ENCODE assay signal across 8 mouse cellular contexts in the genomic region with DNA sequence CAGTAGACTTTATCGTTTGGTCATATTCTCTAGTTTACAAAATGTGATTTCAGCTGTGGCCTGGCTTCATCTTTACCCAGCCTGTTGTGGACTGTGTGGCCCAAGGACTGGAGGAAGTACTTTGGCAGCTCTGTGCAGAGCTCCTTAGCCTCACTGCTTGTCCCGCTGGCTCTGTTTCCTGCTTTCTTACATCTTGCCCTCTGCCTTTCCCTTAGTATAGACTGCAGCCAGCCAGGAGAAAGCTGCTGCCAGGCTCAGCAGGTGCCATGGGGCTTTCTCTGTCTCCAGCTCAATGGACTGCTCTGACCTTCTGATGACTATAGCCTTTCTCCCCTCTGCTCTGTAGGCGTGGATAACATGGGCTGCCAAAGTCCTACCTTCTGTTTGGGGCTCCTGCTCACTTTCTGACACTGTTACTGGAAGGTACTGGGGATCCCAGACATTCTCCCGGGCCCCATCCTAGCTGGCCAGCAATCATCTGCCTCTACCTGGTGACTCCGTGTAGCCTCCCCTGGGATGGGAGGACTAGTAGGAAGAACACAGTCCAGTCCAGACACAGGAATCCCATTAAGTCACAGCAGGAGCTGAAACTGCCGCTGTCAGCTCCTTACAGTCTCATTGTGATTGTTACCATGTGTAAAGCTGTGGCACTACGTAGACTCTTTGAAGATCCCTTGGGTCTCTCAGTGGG.
DNase-seq lines count a peak whose midpoint lies in the region; ATAC-seq and TF ChIP-seq lines count a peak whose summit lies in the region.
"Had no signal": no experiment of that assay in that cellular context is flagged by ENCODE, and none has a peak within 500 bp of the region (broad histone marks: within the 10 kb centered on the region; RNA-seq: fewer than 3 reads in every experiment).

No protein-coding gene starts in this region.

- H3K9ac ChIP-seq in kidney, embryonic 15.5 days = no peak overlapping the region
- no peak overlapping the region for H3K9ac ChIP-seq in forebrain, postnatal 0 days
- no peak overlapping the region for H3K9ac ChIP-seq in midbrain, embryonic 13.5 days (replicated peaks)

- WGBS in kidney, embryonic 15.5 days = 82% methylated on average over 7 of the region's 7 CpGs
- WGBS in forebrain, postnatal 0 days = 67% methylated on average over 7 of the region's 7 CpGs
- WGBS in midbrain, embryonic 13.5 days = 71% methylated on average over 7 of the region's 7 CpGs

- peaks cover 44% of the 10 kb centered on the region for H3K36me3 ChIP-seq in kidney, embryonic 15.5 days
- no peaks in the 10 kb centered on the region for H3K36me3 ChIP-seq in forebrain, postnatal 0 days (ENCODE audit: insufficient read depth)
- H3K36me3 ChIP-seq in midbrain, embryonic 13.5 days = peaks cover 6% of the 10 kb centered on the region

- no peak overlapping the region for H3K4me2 ChIP-seq in kidney, embryonic 15.5 days
- no peak overlapping the region for H3K4me2 ChIP-seq in forebrain, postnatal 0 days (ENCODE audit: low read depth)
- no peak overlapping the region for H3K4me2 ChIP-seq in midbrain, embryonic 13.5 days (replicated peaks)

- peaks cover 23% of the 10 kb centered on the region for H3K4me1 ChIP-seq in kidney, embryonic 15.5 days
- H3K4me1 ChIP-seq in forebrain, postnatal 0 days (ENCODE audit: insufficient read depth) = peaks cover 8% of the 10 kb centered on the region; the same call in 1 of the 2 replicates
- peaks cover 30% of the 10 kb centered on the region for H3K4me1 ChIP-seq in midbrain, embryonic 13.5 days (replicated peaks)

- peak overlapping the region; percentile 37; the same call in 1 of the 2 replicates for H3K27ac ChIP-seq in kidney, embryonic 15.5 days
- no peak overlapping the region for H3K27ac ChIP-seq in forebrain, postnatal 0 days (ENCODE audit: low read depth, low read length)
- H3K27ac ChIP-seq in midbrain, embryonic 13.5 days = peak overlapping the region; percentile 53; the same call in 1 of the 2 replicates

- ATAC-seq in kidney, embryonic 15.5 days (replicated peaks; ENCODE audit: low FRiP score) = no peak
- ATAC-seq in forebrain, postnatal 0 days = 0 out of 2 replicates have a peak, but pooled peaks have one; percentile 12
- 0 out of 2 replicates have a peak, but pooled peaks have one; percentile 24 for ATAC-seq in midbrain, embryonic 13.5 days
- ATAC-seq in activated CD4-positive, CD25-positive, alpha-beta regulatory T cell, adult 4 months = no peak

- no peaks in the 10 kb centered on the region for H3K9me3 ChIP-seq in kidney, embryonic 15.5 days (replicated peaks)
- H3K9me3 ChIP-seq in forebrain, postnatal 0 days (ENCODE audit: low read length) = no peaks in the 10 kb centered on the region
- H3K9me3 ChIP-seq in midbrain, embryonic 13.5 days = no peaks in the 10 kb centered on the region

- TF ChIP-seq CTCF in forebrain, postnatal 0 days (IDR thresholded peaks at IDR 0.05; ENCODE audit: low read depth) = no peak

- H3K27me3 ChIP-seq in kidney, embryonic 15.5 days = no peaks in the 10 kb centered on the region
- H3K27me3 ChIP-seq in forebrain, postnatal 0 days (ENCODE audit: insufficient read depth, low read length) = no peaks in the 10 kb centered on the region
- no peaks in the 10 kb centered on the region for H3K27me3 ChIP-seq in midbrain, embryonic 13.5 days

- no peak for DNase-seq in kidney, adult 9 months
- peak; percentile 32 to 47 for DNase-seq in cerebellum, postnatal 25 days
- no peak for DNase-seq in forebrain, postnatal 0 days
- no peak for DNase-seq in thymus, postnatal 4 days
- DNase-seq: thymus, adult 18-20 months had no signal

- H3K4me3 ChIP-seq in kidney, embryonic 15.5 days (replicated peaks) = no peak overlapping the region
- no peak overlapping the region for H3K4me3 ChIP-seq in forebrain, postnatal 0 days (ENCODE audit: low read depth, low read length)
- H3K4me3 ChIP-seq in midbrain, embryonic 13.5 days (replicated peaks) = no peak overlapping the region

Comparison
In these comparisons a context has a peak if more than half of its experiments do, and no peak if none do; other contexts are left out.
1. ATAC-seq: peak in forebrain, postnatal 0 days (single experiment) and midbrain, embryonic 13.5 days (single experiment); none in kidney, embryonic 15.5 days (single experiment) and activated CD4-positive, CD25-positive, alpha-beta regulatory T cell, adult 4 months (single experiment).
2. DNase-seq: peak in cerebellum, postnatal 25 days (2 of 2); none in kidney, adult 9 months (single experiment), forebrain, postnatal 0 days (single experiment) and thymus, postnatal 4 days (single experiment).